Mouse (Mus musculus): ENCODE results near the gene Slc24a2.

- TF ChIP-seq CTCF (IDR thresholded peaks at IDR 0.05; ENCODE audit: low read depth, low read length) (no peak), POLR2A (IDR thresholded peaks at IDR 0.05; ENCODE audit: borderline replicate concordance, low read depth, low read length) (no peak)
Measured at GRCm38 (mm10) chr4:87221586-87221985, 8.7 kb downstream of the Slc24a2 start.
